Mouse (Mus musculus) myocyte (in vitro differentiated cells): Measurements from ENCODE around the gene Abcc12.

Experiments
- CEBPB ChIP-seq: IDR thresholded peaks from 2 replicates; pipeline ENCODE4 v1.6.1; 2011; ENCODE audit warnings: mild to moderate bottlenecking, moderate library complexity; ENCODE audit not compliant: poor library complexity, insufficient read depth, severe bottlenecking
- E2F4 ChIP-seq: IDR thresholded peaks from one replicate; pipeline ENCODE4 v1.6.1; 2011; ENCODE audit warnings: mild to moderate bottlenecking, control low read depth, moderate library complexity; ENCODE audit not compliant: insufficient read depth
- MAX ChIP-seq: IDR thresholded peaks from one replicate; pipeline ENCODE4 v1.6.1; 2011; ENCODE audit warnings: low read depth, mild to moderate bottlenecking, control low read depth
- MYOD1 ChIP-seq, 3 experiments: IDR thresholded peaks; one replicate each; pipeline ENCODE4 v1.6.1; 2011; ENCODE audit warnings: control low read depth in 2 of 3, low read depth in 2 of 3, mild to moderate bottlenecking in 2 of 3, moderate library complexity in 1 of 3; ENCODE audit not compliant: insufficient read length in 2 of 3, control insufficient read depth in 1 of 3
- MYOG ChIP-seq, 3 experiments: IDR thresholded peaks; one replicate each; pipeline ENCODE4 v1.6.1; 2011; ENCODE audit warnings: control low read depth in 2 of 3, low read depth in 2 of 3, mild to moderate bottlenecking in 2 of 3; ENCODE audit not compliant: insufficient read length in 2 of 3, control insufficient read depth in 1 of 3, insufficient read depth in 1 of 3
- POLR2A ChIP-seq: IDR thresholded peaks from one replicate; pipeline ENCODE4 v1.6.1; 2011; ENCODE audit warnings: low read depth, mild to moderate bottlenecking, control low read depth, moderate library complexity; ENCODE audit not compliant: insufficient read length
- POLR2AphosphoS2 ChIP-seq: IDR thresholded peaks from one replicate; pipeline ENCODE4 v1.6.1; 2011; ENCODE audit warnings: low read depth, control low read depth; ENCODE audit not compliant: insufficient read length
- REST ChIP-seq: IDR thresholded peaks from one replicate; pipeline ENCODE4 v1.6.1; 2011; ENCODE audit warnings: mild to moderate bottlenecking, control low read depth, moderate library complexity; ENCODE audit not compliant: insufficient read depth, insufficient read length
- SRF ChIP-seq: IDR thresholded peaks from one replicate; pipeline ENCODE4 v1.6.1; 2011; ENCODE audit warnings: low read depth; ENCODE audit not compliant: control insufficient read depth, insufficient read length
- TCF12 ChIP-seq: IDR thresholded peaks from one replicate; pipeline ENCODE4 v1.6.1; 2011; ENCODE audit warnings: mild to moderate bottlenecking, control low read depth; ENCODE audit not compliant: poor library complexity, insufficient read depth, severe bottlenecking
- TCF3 ChIP-seq: IDR thresholded peaks from one replicate; pipeline ENCODE4 v1.6.1; 2011; ENCODE audit warnings: low read depth, control low read depth; ENCODE audit not compliant: insufficient read length
- USF1 ChIP-seq: IDR thresholded peaks from one replicate; pipeline ENCODE4 v1.6.1; 2011; ENCODE audit warnings: low read depth, mild to moderate bottlenecking, control low read depth, moderate library complexity

- TF ChIP-seq SRF, result no peak
- TF ChIP-seq POLR2A, result no peak
- TF ChIP-seq MYOD1 (IDR thresholded peaks at IDR 0.05; ENCODE audit: control insufficient read depth in 1 of 3, insufficient read length in 2 of 3, low read depth in 2 of 3), result peak in 2 of 3 experiments; percentile 46 to 47
- TF ChIP-seq POLR2AphosphoS2, result no peak
- TF ChIP-seq MAX, result no peak
- TF ChIP-seq MYOG (IDR thresholded peaks at IDR 0.05; ENCODE audit: control insufficient read depth in 1 of 3, insufficient read depth in 1 of 3, insufficient read length in 2 of 3, low read depth in 2 of 3), result no peak
- TF ChIP-seq USF1, result no peak
- no peak for TF ChIP-seq E2F4
- 0 out of 2 replicates have a peak, but pooled peaks have one; percentile 15 for TF ChIP-seq CEBPB
- TF ChIP-seq TCF12, result no peak
- no peak for TF ChIP-seq TCF3
- TF ChIP-seq REST, result no peak
Observed at GRCm38 (mm10) chr8:86437418-86437817, 143.1 kb downstream of the Abcc12 start.
